Mouse (Mus musculus): ENCODE measurements around the gene Xrcc3. TPM values are rescaled to one million over a fixed set of nuclear protein-coding genes. Genes with fewer than 3 reads are reported as not detected.

Gene Xrcc3
- polyA plus RNA-seq, 1 experiment from 2014 or later, result 7.5 TPM

GRCm38 (mm10) chr12:111769306-111769705 lies 44.4 kb downstream of the Xrcc3 start:
- Histone ChIP-seq H3K4me2 (replicated peaks) (no peak overlapping the region), H3K27ac (peak overlapping the region; percentile 32; the same call in 1 of the 2 replicates), H3K9ac (no peak overlapping the region), H3K4me1 (peaks cover 30% of the 10 kb centered on the region), H3K36me3 (peaks cover 24% of the 10 kb centered on the region), H3K27me3 (replicated peaks) (no peaks in the 10 kb centered on the region), H3K9me3 (no peaks in the 10 kb centered on the region), H3K4me3 (no peak overlapping the region)
- no peak for ATAC-seq (ENCODE audit: low FRiP score, low read depth)
- 34% methylated on average over 10 of the region's 10 CpGs for WGBS

DNA sequence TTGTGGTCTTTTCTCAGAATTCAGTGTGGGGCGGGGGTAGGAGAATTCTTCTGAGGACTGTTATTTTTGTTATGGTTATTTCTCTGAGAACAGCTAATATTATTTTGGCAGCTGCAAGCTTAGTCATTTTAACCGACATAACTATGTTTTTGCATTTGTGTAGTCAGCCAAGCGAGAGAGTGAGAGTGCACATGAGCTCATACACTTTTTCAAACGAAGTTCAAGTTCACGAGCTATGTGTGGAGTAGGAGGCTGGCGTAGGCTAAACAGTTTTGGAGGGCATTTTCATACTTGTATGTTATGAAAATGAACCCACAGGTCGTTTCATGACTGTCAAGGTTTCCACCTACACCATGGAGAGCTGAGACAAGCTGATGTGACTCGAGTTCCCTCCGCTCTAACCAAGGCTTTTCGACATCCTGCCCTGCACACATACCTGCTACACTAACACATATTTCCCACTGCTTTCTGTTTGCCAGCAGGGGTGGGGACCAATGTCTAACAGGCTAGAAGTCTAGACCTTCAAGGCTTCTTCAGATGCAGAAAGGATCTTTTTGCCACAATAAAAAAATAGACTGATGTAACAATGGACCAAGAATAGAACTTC lies 45.2 kb downstream of the Xrcc3 start:
- H3K4me1 ChIP-seq, result peaks cover 30% of the 10 kb centered on the region

GRCm38 (mm10) chr12:111766313-111767236 lies 47.1 kb downstream of the Xrcc3 start:
- peak overlapping the region; percentile 43 for H3K4me2 ChIP-seq (replicated peaks)
- no peak overlapping the region for H3K9ac ChIP-seq
- WGBS, result 25% methylated on average over 16 of the region's 16 CpGs
- H3K36me3 ChIP-seq, result peaks cover 10% of the 10 kb centered on the region; the same call in 1 of the 2 replicates
- H3K27me3 ChIP-seq (replicated peaks), result no peaks in the 10 kb centered on the region
- H3K9me3 ChIP-seq, result no peaks in the 10 kb centered on the region
- no peak overlapping the region for H3K4me3 ChIP-seq
- H3K4me1 ChIP-seq, result peaks cover 37% of the 10 kb centered on the region
- ATAC-seq (ENCODE audit: low FRiP score, low read depth), result peak; percentile 63; the same call in 1 of the 2 replicates
- no peak overlapping the region for H3K27ac ChIP-seq

More for the DNA sequence above, 45.2 kb downstream of the Xrcc3 start:
- H3K4me3 ChIP-seq, result no peak overlapping the region
- H3K36me3 ChIP-seq, result peaks cover 15% of the 10 kb centered on the region
- H3K27ac ChIP-seq, result no peak overlapping the region
- no peaks in the 10 kb centered on the region for H3K9me3 ChIP-seq
- no peaks in the 10 kb centered on the region for H3K27me3 ChIP-seq (replicated peaks)
- WGBS, result 93% methylated on average over 10 of the region's 10 CpGs
- no peak overlapping the region for H3K9ac ChIP-seq
- no peak overlapping the region for H3K4me2 ChIP-seq (replicated peaks)
- ATAC-seq (ENCODE audit: low FRiP score, low read depth), result no peak

GRCm38 (mm10) chr12:111762620-111763280 lies 50.9 kb downstream of the Xrcc3 start:
- ATAC-seq (ENCODE audit: low FRiP score, low read depth), result no peak
- no peak overlapping the region for H3K9ac ChIP-seq
- peaks cover 52% of the 10 kb centered on the region for H3K4me1 ChIP-seq
- no peak overlapping the region for H3K4me3 ChIP-seq
- WGBS, result 92% methylated on average over 13 of the region's 13 CpGs
- H3K27ac ChIP-seq, result no peak overlapping the region
- no peaks in the 10 kb centered on the region for H3K9me3 ChIP-seq
- peaks cover 10% of the 10 kb centered on the region; the same call in 1 of the 2 replicates for H3K36me3 ChIP-seq
- H3K4me2 ChIP-seq (replicated peaks), result no peak overlapping the region
- H3K27me3 ChIP-seq (replicated peaks), result no peaks in the 10 kb centered on the region

- Histone ChIP-seq H3K27me3 (replicated peaks) (no peaks in the 10 kb centered on the region), H3K4me3 (peak overlapping the region; percentile 94), H3K27ac (no peak overlapping the region), H3K36me3 (peaks cover 10% of the 10 kb centered on the region; the same call in 1 of the 2 replicates), H3K4me1 (peaks cover 38% of the 10 kb centered on the region), H3K9me3 (no peaks in the 10 kb centered on the region), H3K9ac (peak overlapping the region; percentile 97), H3K4me2 (replicated peaks) (peak overlapping the region; percentile 98)
- no peak for ATAC-seq (ENCODE audit: low FRiP score, low read depth)
- 81% methylated on average over 7 of the region's 7 CpGs for WGBS
Observed at GRCm38 (mm10) chr12:111760306-111760908, 53.3 kb downstream of the Xrcc3 start.

GRCm38 (mm10) chr12:111759176-111760061 lies 54.3 kb downstream of the Xrcc3 start:
- H3K27ac ChIP-seq, result peak overlapping the region; percentile 91
- H3K4me1 ChIP-seq, result peaks cover 38% of the 10 kb centered on the region
- peak; percentile 63 for ATAC-seq (ENCODE audit: low FRiP score, low read depth)
- peak overlapping the region; percentile 98 for H3K4me2 ChIP-seq (replicated peaks)
- H3K9ac ChIP-seq, result peak overlapping the region; percentile 97
- under 1% methylated on average over 35 of the region's 35 CpGs for WGBS
- no peaks in the 10 kb centered on the region for H3K9me3 ChIP-seq
- H3K27me3 ChIP-seq (replicated peaks), result no peaks in the 10 kb centered on the region
- H3K36me3 ChIP-seq, result peaks cover 10% of the 10 kb centered on the region; the same call in 1 of the 2 replicates
- peak overlapping the region; percentile 94 for H3K4me3 ChIP-seq

DNA sequence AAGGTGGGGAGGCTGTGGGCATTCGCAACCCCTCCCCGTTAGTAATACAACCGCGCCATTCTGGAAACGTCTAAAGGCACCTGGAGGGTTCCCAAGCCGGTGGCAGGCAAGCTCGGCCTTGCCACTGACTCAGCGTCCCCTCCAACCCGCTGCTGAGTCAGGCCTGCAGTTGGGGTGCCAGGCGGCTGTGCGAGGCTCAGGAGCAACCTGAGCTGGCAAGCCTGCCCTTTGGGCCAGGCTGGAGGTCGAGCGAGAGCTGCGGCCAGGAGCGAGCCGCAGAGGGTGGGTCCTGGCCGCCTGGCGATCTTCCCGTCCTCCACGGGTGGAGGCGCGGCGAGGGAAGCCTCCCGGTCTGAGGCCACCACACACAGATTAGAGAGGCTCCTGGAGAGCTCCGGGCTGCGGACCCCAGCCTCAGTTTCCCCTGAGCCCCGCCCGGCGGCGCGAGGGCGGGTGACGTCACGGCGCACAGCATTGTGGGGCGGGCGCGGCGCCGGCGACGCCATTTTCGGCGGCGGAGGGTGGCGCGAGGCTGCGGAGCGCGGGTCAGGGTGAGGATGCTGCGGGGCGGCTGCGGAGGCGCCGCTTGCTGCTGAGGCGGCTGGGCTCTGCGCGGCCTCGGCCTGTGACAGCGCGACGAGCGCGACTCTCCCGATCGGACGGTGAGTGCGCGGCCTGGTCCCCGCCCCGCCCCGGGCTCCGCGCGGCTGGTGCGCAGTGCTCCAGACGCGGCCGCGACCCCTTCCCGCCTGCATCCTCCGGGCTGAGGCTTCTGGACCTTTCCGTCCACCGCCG lies 55.1 kb downstream of the Xrcc3 start, which contains the start of gene Klc1:
Gene Klc1 (plus strand): TSS at position 469 of the 795 bp plus-strand sequence.
- Histone ChIP-seq H3K4me1 (peaks cover 38% of the 10 kb centered on the region), H3K36me3 (peaks cover 10% of the 10 kb centered on the region; the same call in 1 of the 2 replicates), H3K27ac (peak within 1 kb of the TSS; percentile 91), H3K4me2 (replicated peaks) (peak within 1 kb of the TSS; percentile 98), H3K27me3 (replicated peaks) (no peaks in the 10 kb centered on the region), H3K9me3 (no peaks in the 10 kb centered on the region), H3K9ac (peak within 1 kb of the TSS; percentile 97), H3K4me3 (peak within 1 kb of the TSS; percentile 94)
- peak; percentile 76 for ATAC-seq (ENCODE audit: low FRiP score, low read depth)
- WGBS, result under 1% methylated on average over 85 of the region's 85 CpGs

DNA sequence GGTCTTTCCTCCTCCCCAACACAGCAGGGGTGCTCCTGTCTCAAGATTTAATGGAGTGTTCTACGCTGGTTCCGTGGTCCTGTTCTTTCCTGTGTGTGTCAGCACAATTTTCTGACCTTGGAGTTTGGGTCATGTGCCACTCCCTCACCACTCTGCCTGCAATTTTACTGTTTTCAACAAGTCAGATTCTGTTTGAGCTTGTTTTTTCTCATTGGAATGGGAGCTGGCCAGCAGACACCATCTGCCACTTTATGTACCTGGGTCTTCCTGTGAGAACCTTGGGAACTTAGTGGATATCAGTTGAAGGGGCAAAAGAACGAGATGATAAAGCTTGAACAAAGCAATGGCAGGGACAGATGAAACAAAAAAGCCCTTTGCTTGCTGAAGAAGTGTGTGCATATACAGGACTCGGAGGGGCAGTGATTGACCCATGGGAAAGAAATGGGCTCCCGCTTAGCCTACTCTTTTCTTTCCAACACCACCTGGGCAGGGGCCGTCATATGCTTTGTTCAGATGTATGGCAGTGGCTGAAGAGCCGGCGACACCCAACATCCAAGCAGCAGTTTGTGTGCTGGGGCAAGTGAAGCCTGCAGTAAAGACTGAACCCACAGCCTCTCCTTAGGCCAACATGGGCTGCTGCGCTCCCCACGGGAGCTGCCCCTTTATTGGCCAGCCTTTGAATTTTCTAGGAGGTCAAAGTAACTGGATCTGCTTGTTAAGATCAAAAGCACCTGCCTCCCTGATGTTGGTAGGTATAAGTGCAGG lies 55.9 kb downstream of the Xrcc3 start:
- Histone ChIP-seq H3K9me3 (no peaks in the 10 kb centered on the region), H3K36me3 (peaks cover 3% of the 10 kb centered on the region; the same call in 1 of the 2 replicates), H3K4me3 (peak overlapping the region; percentile 94), H3K27ac (peak overlapping the region; percentile 91), H3K4me2 (replicated peaks) (peak overlapping the region; percentile 98), H3K4me1 (peaks cover 38% of the 10 kb centered on the region), H3K9ac (peak overlapping the region; percentile 97), H3K27me3 (replicated peaks) (no peaks in the 10 kb centered on the region)
- WGBS, result 39% methylated on average over 10 of the region's 10 CpGs
- ATAC-seq (ENCODE audit: low FRiP score, low read depth), result no peak

- Histone ChIP-seq H3K9ac (no peak overlapping the region), H3K4me1 (peaks cover 32% of the 10 kb centered on the region), H3K9me3 (no peaks in the 10 kb centered on the region), H3K4me3 (no peak overlapping the region), H3K36me3 (no peaks in the 10 kb centered on the region), H3K27me3 (replicated peaks) (no peaks in the 10 kb centered on the region), H3K27ac (no peak overlapping the region), H3K4me2 (replicated peaks) (no peak overlapping the region)
- ATAC-seq (ENCODE audit: low FRiP score, low read depth), result no peak
- 42% methylated on average over 5 of the region's 5 CpGs for WGBS
Observed at GRCm38 (mm10) chr12:111756698-111757082, 57.0 kb downstream of the Xrcc3 start.

Data from neural tube, embryonic 12.5 days (tissue).